Mouse (Mus musculus) layer of hippocampus, adult 2 months (tissue): ENCODE measurements at regions not wholly inside any gene's neighbourhood (a gene's known extent, or its start where the extent isn't known, plus 50 kb on each side); places are given as distances from the start of the nearest gene placed in this dataset.

Experiments used
- DNase-seq, 2 experiments: peaks; one replicate each; pipeline ENCODE4 v3.0.0; 2022; ENCODE audit warnings: low spot score in 2 of 2
- H3K27ac ChIP-seq: fragments of 200-600 bp; 2 replicates; pipeline ENCODE4 v1.8.1; 2022
- H3K4me3 ChIP-seq: fragments of 200-600 bp; 2 replicates; pipeline ENCODE4 v1.8.1; 2022; ENCODE audit warnings: mild to moderate bottlenecking
- CTCF ChIP-seq: fragments of 200-600 bp; conservative IDR thresholded peaks from 2 replicates; pipeline ENCODE4 v1.8.1; 2022; ENCODE audit warnings: antibody characterized with exemption, mild to moderate bottlenecking, moderate library complexity

- TF ChIP-seq CTCF = no peak
- Histone ChIP-seq H3K4me3 (no peak overlapping the region), H3K27ac (no peak overlapping the region)
- no peak for DNase-seq
Measured at GRCm38 (mm10) chr5:75282617-75283016, 130.5 kb downstream of the Pdgfra start.

- DNase-seq = no peak
- no peak for TF ChIP-seq CTCF
- Histone ChIP-seq H3K4me3 (no peak overlapping the region), H3K27ac (no peak overlapping the region)
Measured at GRCm38 (mm10) chr5:75283841-75284240, 131.7 kb downstream of the Pdgfra start.

GRCm38 (mm10) chr5:75285950-75286349 is 133.9 kb downstream of the Pdgfra start:
- no peak for DNase-seq
- Histone ChIP-seq H3K4me3 (no peak overlapping the region), H3K27ac (no peak overlapping the region)
- TF ChIP-seq CTCF = no peak

- no peak overlapping the region for H3K27ac ChIP-seq
- no peak for DNase-seq
- no peak overlapping the region for H3K4me3 ChIP-seq
- TF ChIP-seq CTCF = no peak
Measured at GRCm38 (mm10) chr5:75295676-75296075, 143.6 kb downstream of the Pdgfra start.

- Histone ChIP-seq H3K4me3 (no peak overlapping the region), H3K27ac (no peak overlapping the region)
- DNase-seq = no peak
- no peak for TF ChIP-seq CTCF
Measured at GRCm38 (mm10) chr5:75312897-75313296, 160.8 kb downstream of the Pdgfra start.

GRCm38 (mm10) chr5:75315956-75316355 is 163.9 kb downstream of the Pdgfra start:
- no peak for TF ChIP-seq CTCF
- Histone ChIP-seq H3K27ac (peak overlapping the region; percentile 32; the same call in 1 of the 2 replicates), H3K4me3 (peak overlapping the region; percentile 38)
- DNase-seq = no peak

GRCm38 (mm10) chr5:75320536-75320935 is 168.4 kb downstream of the Pdgfra start:
- DNase-seq = no peak
- Histone ChIP-seq H3K4me3 (no peak overlapping the region), H3K27ac (no peak overlapping the region)
- TF ChIP-seq CTCF = no peak

- no peak for DNase-seq
- no peak for TF ChIP-seq CTCF
- no peak overlapping the region for H3K4me3 ChIP-seq
- H3K27ac ChIP-seq = no peak overlapping the region
Measured at GRCm38 (mm10) chr5:75334050-75334449, 182.0 kb downstream of the Pdgfra start.

GRCm38 (mm10) chr5:75336454-75336853 is 184.4 kb downstream of the Pdgfra start:
- Histone ChIP-seq H3K27ac (no peak overlapping the region), H3K4me3 (no peak overlapping the region)
- no peak for TF ChIP-seq CTCF
- DNase-seq = peak; percentile 13 to 15

- no peak for TF ChIP-seq CTCF
- H3K4me3 ChIP-seq = no peak overlapping the region
- H3K27ac ChIP-seq = no peak overlapping the region
- DNase-seq = peak; percentile 26 to 63
Measured at GRCm38 (mm10) chr5:75338439-75338838, 186.3 kb downstream of the Pdgfra start.

- no peak overlapping the region for H3K4me3 ChIP-seq
- H3K27ac ChIP-seq = no peak overlapping the region
- no peak for TF ChIP-seq CTCF
- DNase-seq = no peak
Measured at GRCm38 (mm10) chr5:75342599-75342998, 190.5 kb downstream of the Pdgfra start.

GRCm38 (mm10) chr5:75346836-75347773 is 195.0 kb downstream of the Pdgfra start:
- DNase-seq = peak in 1 of 2 experiments; percentile 8
- H3K4me3 ChIP-seq = no peak overlapping the region
- H3K27ac ChIP-seq = no peak overlapping the region
- no peak for TF ChIP-seq CTCF

- DNase-seq = peak; percentile 19 to 26
- Histone ChIP-seq H3K4me3 (no peak overlapping the region), H3K27ac (no peak overlapping the region)
- peak; percentile 73 for TF ChIP-seq CTCF
Measured at GRCm38 (mm10) chr5:75347774-75348116, 195.7 kb downstream of the Pdgfra start.

- Histone ChIP-seq H3K4me3 (no peak overlapping the region), H3K27ac (no peak overlapping the region)
- TF ChIP-seq CTCF = no peak
- no peak for DNase-seq
Measured at GRCm38 (mm10) chr5:75355266-75355665, 203.2 kb downstream of the Pdgfra start.
